Mouse (Mus musculus): Measurements from ENCODE around the gene Pard3b. TPM values are rescaled to one million over a fixed set of nuclear protein-coding genes. Genes with fewer than 3 reads are reported as not detected.

Gene Pard3b
- polyA plus RNA-seq, 1 experiment from 2014 or later: 17.0 TPM

- Histone ChIP-seq H3K36me3 (no peaks in the 10 kb centered on the region), H3K27ac (no peak overlapping the region), H3K4me2 (replicated peaks) (no peak overlapping the region), H3K9me3 (no peaks in the 10 kb centered on the region), H3K27me3 (0 out of 2 replicates have a peak, but pooled peaks cover 3% of the 10 kb centered on the region), H3K9ac (no peak overlapping the region), H3K4me3 (no peak overlapping the region), H3K4me1 (no peaks in the 10 kb centered on the region)
- ATAC-seq (ENCODE audit: low FRiP score, low read depth): no peak
- WGBS: 60% methylated on average over 8 of the region's 8 CpGs
Observed at GRCm38 (mm10) chr1:61685221-61685814, 46.7 kb downstream of the Pard3b start.

- Histone ChIP-seq H3K4me1 (no peaks in the 10 kb centered on the region), H3K9ac (no peak overlapping the region), H3K27ac (no peak overlapping the region), H3K4me3 (no peak overlapping the region), H3K9me3 (no peaks in the 10 kb centered on the region), H3K27me3 (0 out of 2 replicates have a peak, but pooled peaks cover 3% of the 10 kb centered on the region), H3K4me2 (replicated peaks) (no peak overlapping the region), H3K36me3 (no peaks in the 10 kb centered on the region)
- ATAC-seq (ENCODE audit: low FRiP score, low read depth): no peak
- 79% methylated on average over 1 of the region's 1 CpGs for WGBS
Observed at GRCm38 (mm10) chr1:61685921-61686320, 47.3 kb downstream of the Pard3b start.

- 31% methylated on average over 3 of the region's 3 CpGs for WGBS
- peaks cover 3% of the 10 kb centered on the region; the same call in 1 of the 2 replicates for H3K27me3 ChIP-seq
- H3K9me3 ChIP-seq: no peaks in the 10 kb centered on the region
- no peaks in the 10 kb centered on the region for H3K36me3 ChIP-seq
- H3K4me3 ChIP-seq: no peak overlapping the region
- no peak overlapping the region for H3K4me2 ChIP-seq (replicated peaks)
- no peak overlapping the region for H3K27ac ChIP-seq
- H3K4me1 ChIP-seq: no peaks in the 10 kb centered on the region
- H3K9ac ChIP-seq: no peak overlapping the region
- no peak for ATAC-seq (ENCODE audit: low FRiP score, low read depth)
Observed at GRCm38 (mm10) chr1:61688301-61688700, 49.7 kb downstream of the Pard3b start.

- no peak overlapping the region for H3K9ac ChIP-seq
- no peaks in the 10 kb centered on the region for H3K9me3 ChIP-seq
- no peak overlapping the region for H3K4me2 ChIP-seq (replicated peaks)
- 38% methylated on average over 10 of the region's 10 CpGs for WGBS
- H3K4me3 ChIP-seq: no peak overlapping the region
- H3K36me3 ChIP-seq: no peaks in the 10 kb centered on the region
- no peak overlapping the region for H3K27ac ChIP-seq
- H3K27me3 ChIP-seq: peaks cover 33% of the 10 kb centered on the region
- no peak for ATAC-seq (ENCODE audit: low FRiP score, low read depth)
- H3K4me1 ChIP-seq: 0 out of 2 replicates have a peak, but pooled peaks cover 7% of the 10 kb centered on the region
Observed at GRCm38 (mm10) chr1:61698462-61699218, 60.0 kb downstream of the Pard3b start.

- no peak overlapping the region for H3K27ac ChIP-seq
- H3K4me3 ChIP-seq: no peak overlapping the region
- 82% methylated on average over 1 of the region's 1 CpGs for WGBS
- H3K9me3 ChIP-seq: no peaks in the 10 kb centered on the region
- H3K4me2 ChIP-seq (replicated peaks): no peak overlapping the region
- H3K4me1 ChIP-seq: no peaks in the 10 kb centered on the region
- no peaks in the 10 kb centered on the region for H3K36me3 ChIP-seq
- H3K9ac ChIP-seq: no peak overlapping the region
- no peaks in the 10 kb centered on the region for H3K27me3 ChIP-seq
- ATAC-seq (ENCODE audit: low FRiP score, low read depth): no peak
Observed at GRCm38 (mm10) chr1:61709812-61710211, 71.2 kb downstream of the Pard3b start.

GRCm38 (mm10) chr1:61711523-61711922 lies 72.9 kb downstream of the Pard3b start:
- Histone ChIP-seq H3K36me3 (no peaks in the 10 kb centered on the region), H3K9me3 (no peaks in the 10 kb centered on the region), H3K4me1 (peaks cover 3% of the 10 kb centered on the region; the same call in 1 of the 2 replicates), H3K9ac (no peak overlapping the region), H3K27me3 (no peaks in the 10 kb centered on the region), H3K4me2 (replicated peaks) (no peak overlapping the region), H3K4me3 (no peak overlapping the region), H3K27ac (no peak overlapping the region)
- no peak for ATAC-seq (ENCODE audit: low FRiP score, low read depth)

- no peaks in the 10 kb centered on the region for H3K27me3 ChIP-seq
- H3K4me2 ChIP-seq (replicated peaks): no peak overlapping the region
- H3K9ac ChIP-seq: no peak overlapping the region
- H3K9me3 ChIP-seq: peaks cover 7% of the 10 kb centered on the region
- 57% methylated on average over 4 of the region's 4 CpGs for WGBS
- no peak overlapping the region for H3K4me3 ChIP-seq
- H3K27ac ChIP-seq: no peak overlapping the region
- H3K36me3 ChIP-seq: peaks cover 4% of the 10 kb centered on the region; the same call in 1 of the 2 replicates
- ATAC-seq (ENCODE audit: low FRiP score, low read depth): no peak
- no peaks in the 10 kb centered on the region for H3K4me1 ChIP-seq
Observed at GRCm38 (mm10) chr1:61729654-61730053, 91.0 kb downstream of the Pard3b start.

GRCm38 (mm10) chr1:61736550-61736949 lies 97.9 kb downstream of the Pard3b start:
- H3K9me3 ChIP-seq: no peaks in the 10 kb centered on the region
- no peak for ATAC-seq (ENCODE audit: low FRiP score, low read depth)
- H3K36me3 ChIP-seq: no peaks in the 10 kb centered on the region
- 89% methylated on average over 1 of the region's 1 CpGs for WGBS
- no peaks in the 10 kb centered on the region for H3K27me3 ChIP-seq
- H3K4me2 ChIP-seq (replicated peaks): no peak overlapping the region
- H3K9ac ChIP-seq: no peak overlapping the region
- H3K27ac ChIP-seq: no peak overlapping the region
- H3K4me1 ChIP-seq: no peaks in the 10 kb centered on the region
- H3K4me3 ChIP-seq: no peak overlapping the region

GRCm38 (mm10) chr1:61742831-61743230 lies 104.2 kb downstream of the Pard3b start:
- no peaks in the 10 kb centered on the region for H3K27me3 ChIP-seq
- no peak for ATAC-seq (ENCODE audit: low FRiP score, low read depth)
- H3K4me2 ChIP-seq (replicated peaks): no peak overlapping the region
- no peak overlapping the region for H3K9ac ChIP-seq
- H3K9me3 ChIP-seq: no peaks in the 10 kb centered on the region
- no peaks in the 10 kb centered on the region for H3K4me1 ChIP-seq
- H3K36me3 ChIP-seq: no peaks in the 10 kb centered on the region
- H3K27ac ChIP-seq: no peak overlapping the region
- no peak overlapping the region for H3K4me3 ChIP-seq

- Histone ChIP-seq H3K9me3 (no peaks in the 10 kb centered on the region), H3K9ac (no peak overlapping the region), H3K4me2 (replicated peaks) (no peak overlapping the region), H3K4me1 (no peaks in the 10 kb centered on the region), H3K36me3 (no peaks in the 10 kb centered on the region), H3K27ac (no peak overlapping the region), H3K4me3 (no peak overlapping the region), H3K27me3 (no peaks in the 10 kb centered on the region)
- ATAC-seq (ENCODE audit: low FRiP score, low read depth): no peak
Observed at GRCm38 (mm10) chr1:61747481-61747880, 108.9 kb downstream of the Pard3b start.

DNA sequence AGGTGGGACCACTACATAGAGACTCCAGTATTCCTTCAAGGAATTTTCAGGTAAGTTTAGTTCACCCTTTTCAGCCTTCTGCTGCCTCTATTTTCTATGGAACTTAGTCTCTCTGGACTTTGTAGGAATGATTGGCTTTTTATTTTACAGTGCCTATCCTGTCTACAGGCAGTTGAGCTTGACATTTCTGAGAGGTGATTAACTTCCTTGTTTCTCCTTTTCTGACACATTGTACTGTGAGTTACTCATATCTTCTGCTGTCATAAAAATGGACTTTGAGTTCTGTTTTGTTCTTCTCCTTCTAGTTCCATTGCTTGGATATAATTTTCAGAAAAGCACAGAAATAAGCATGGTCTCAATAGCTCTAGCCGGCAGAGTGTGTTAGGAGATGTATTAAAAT lies 112.4 kb downstream of the Pard3b start:
- WGBS: 98% methylated on average over 1 of the region's 1 CpGs
- no peaks in the 10 kb centered on the region for H3K27me3 ChIP-seq
- no peaks in the 10 kb centered on the region for H3K4me1 ChIP-seq
- no peaks in the 10 kb centered on the region for H3K9me3 ChIP-seq
- no peaks in the 10 kb centered on the region for H3K36me3 ChIP-seq
- H3K27ac ChIP-seq: no peak overlapping the region
- no peak overlapping the region for H3K9ac ChIP-seq
- no peak overlapping the region for H3K4me3 ChIP-seq
- ATAC-seq (ENCODE audit: low FRiP score, low read depth): no peak
- no peak overlapping the region for H3K4me2 ChIP-seq (replicated peaks)

DNA sequence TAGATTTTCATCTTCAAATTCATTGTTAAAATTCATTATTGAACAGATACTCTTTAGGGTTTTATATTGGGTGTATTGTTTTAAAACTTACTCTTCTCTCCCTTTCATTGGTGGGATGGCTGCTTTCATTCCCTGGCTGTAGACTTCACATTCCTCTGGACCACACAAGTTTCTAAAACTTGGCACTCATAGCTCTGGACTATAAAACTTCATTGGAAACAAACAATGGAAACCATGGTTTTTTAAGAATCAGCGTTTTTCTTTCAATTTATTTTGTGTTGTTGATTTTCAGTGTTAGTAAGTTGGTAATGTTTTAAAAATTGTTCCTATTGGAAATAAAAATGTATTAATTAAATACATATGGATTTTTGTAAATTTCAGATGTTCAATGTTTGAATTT lies 118.1 kb downstream of the Pard3b start:
- ATAC-seq (ENCODE audit: low FRiP score, low read depth): no peak
- Histone ChIP-seq H3K27me3 (no peaks in the 10 kb centered on the region), H3K9me3 (no peaks in the 10 kb centered on the region), H3K9ac (no peak overlapping the region), H3K36me3 (no peaks in the 10 kb centered on the region), H3K4me2 (replicated peaks) (no peak overlapping the region), H3K4me3 (no peak overlapping the region), H3K4me1 (no peaks in the 10 kb centered on the region), H3K27ac (no peak overlapping the region)
- WGBS: 61% methylated on average over 1 of the region's 1 CpGs

- no peak overlapping the region for H3K4me2 ChIP-seq (replicated peaks)
- no peak overlapping the region for H3K4me3 ChIP-seq
- H3K27me3 ChIP-seq: no peaks in the 10 kb centered on the region
- no peak overlapping the region for H3K27ac ChIP-seq
- H3K36me3 ChIP-seq: no peaks in the 10 kb centered on the region
- no peaks in the 10 kb centered on the region for H3K4me1 ChIP-seq
- ATAC-seq (ENCODE audit: low FRiP score, low read depth): 0 out of 2 replicates have a peak, but pooled peaks have one; percentile 51
- no peak overlapping the region for H3K9ac ChIP-seq
- no peaks in the 10 kb centered on the region for H3K9me3 ChIP-seq
Observed at GRCm38 (mm10) chr1:61771213-61771612, 132.6 kb downstream of the Pard3b start.

Measured in limb, embryonic 13.5 days (tissue).